Comparison of ENCODE assay signal across 8 mouse cellular contexts in genomic region chr2:37430593-37431464, GRCm38 (mm10). TPM values are rescaled to one million over a fixed set of nuclear protein-coding genes. Genes with fewer than 3 reads are reported as not detected.
DNase-seq lines count a peak whose midpoint lies in the region; ATAC-seq lines count a peak whose summit lies in the region.

No protein-coding gene starts in this region.

- H3K36me3 ChIP-seq in embryonic facial prominence, embryonic 12.5 days, result peaks cover 17% of the 10 kb centered on the region
- peaks cover 31% of the 10 kb centered on the region for H3K36me3 ChIP-seq in limb, embryonic 10.5 days
- H3K36me3 ChIP-seq in midbrain, embryonic 12.5 days, result peaks cover 19% of the 10 kb centered on the region

- H3K27ac ChIP-seq in embryonic facial prominence, embryonic 12.5 days, result peak overlapping the region; percentile 93
- H3K27ac ChIP-seq in limb, embryonic 10.5 days, result peak overlapping the region; percentile 96
- peak overlapping the region; percentile 99 for H3K27ac ChIP-seq in midbrain, embryonic 12.5 days (replicated peaks)

- H3K4me1 ChIP-seq in embryonic facial prominence, embryonic 12.5 days, result peaks cover 13% of the 10 kb centered on the region
- peaks cover 12% of the 10 kb centered on the region for H3K4me1 ChIP-seq in limb, embryonic 10.5 days
- peaks cover 15% of the 10 kb centered on the region for H3K4me1 ChIP-seq in midbrain, embryonic 12.5 days

- ATAC-seq in embryonic facial prominence, embryonic 12.5 days (ENCODE audit: insufficient number of reproducible peaks, insufficient read depth, low FRiP score, low TSS enrichment), result peak; percentile 94
- ATAC-seq in midbrain, embryonic 12.5 days (ENCODE audit: low FRiP score, low read depth), result peak; percentile 95

- H3K4me3 ChIP-seq in embryonic facial prominence, embryonic 12.5 days, result peak overlapping the region; percentile 85
- peak overlapping the region; percentile 89 for H3K4me3 ChIP-seq in limb, embryonic 10.5 days
- peak overlapping the region; percentile 71 for H3K4me3 ChIP-seq in midbrain, embryonic 12.5 days

- no peaks in the 10 kb centered on the region for H3K9me3 ChIP-seq in embryonic facial prominence, embryonic 12.5 days
- no peaks in the 10 kb centered on the region for H3K9me3 ChIP-seq in limb, embryonic 10.5 days (replicated peaks)
- no peaks in the 10 kb centered on the region for H3K9me3 ChIP-seq in midbrain, embryonic 12.5 days

- peak overlapping the region; percentile 82 for H3K4me2 ChIP-seq in embryonic facial prominence, embryonic 12.5 days (replicated peaks)
- peak overlapping the region; percentile 85 for H3K4me2 ChIP-seq in midbrain, embryonic 12.5 days (replicated peaks)

- H3K27me3 ChIP-seq in embryonic facial prominence, embryonic 12.5 days, result no peaks in the 10 kb centered on the region
- H3K27me3 ChIP-seq in limb, embryonic 10.5 days (ENCODE audit: low read depth, poor library complexity, severe bottlenecking), result no peaks in the 10 kb centered on the region
- no peaks in the 10 kb centered on the region for H3K27me3 ChIP-seq in midbrain, embryonic 12.5 days

- peak overlapping the region; percentile 81 for H3K9ac ChIP-seq in embryonic facial prominence, embryonic 12.5 days
- H3K9ac ChIP-seq in midbrain, embryonic 12.5 days (replicated peaks), result peak overlapping the region; percentile 75

- DNase-seq in 3134 (ENCODE audit: extremely low read depth, insufficient read length, low spot score), result peak; percentile 86
- peak; percentile 87 to 89 for DNase-seq in adrenal gland, postnatal 36 days
- peak; percentile 98 for DNase-seq in heart, adult 11 months
- peak; percentile 83 for DNase-seq in kidney, adult 18-20 months
- DNase-seq in limb, embryonic 10.5 days (ENCODE audit: low spot score), result peak; percentile 83
- DNase-seq in skeletal muscle tissue, adult 2 months (ENCODE audit: low read depth, low spot score), result peak; percentile 80

- under 1% methylated on average over 38 of the region's 38 CpGs for WGBS in embryonic facial prominence, embryonic 12.5 days
- under 1% methylated on average over 38 of the region's 38 CpGs for WGBS in limb, embryonic 10.5 days
- under 1% methylated on average over 38 of the region's 38 CpGs for WGBS in midbrain, embryonic 12.5 days

RNA-seq across cellular contexts. Expression of gene Rc3h2, which starts 8.1 kb away (rescaled TPM):
- 10 to 100 TPM; 43.6 to 45.8 TPM for total RNA-seq in adrenal gland, postnatal 36 days (2021)
- 22.9 and 23.1 TPM in 2 replicates for polyA plus RNA-seq in embryonic facial prominence, embryonic 12.5 days (2016; fragmentation: Nextera tagmentation; extraction: Ambion mirVana)
- polyA plus RNA-seq in limb, embryonic 10.5 days (2016; fragmentation: Nextera tagmentation; extraction: Ambion mirVana), result 15.1 and 18.6 TPM in 2 replicates
- polyA plus RNA-seq in midbrain, embryonic 12.5 days (2016; fragmentation: Nextera tagmentation; extraction: Ambion mirVana), result 33.4 and 39.7 TPM in 2 replicates

RNA-seq across cellular contexts. Expression of gene Zbtb26, which starts 12.1 kb away (rescaled TPM):
- total RNA-seq in adrenal gland, postnatal 36 days (2021), result 1 to 10 TPM; 8.4 to 8.7 TPM
- polyA plus RNA-seq in embryonic facial prominence, embryonic 12.5 days (2016; fragmentation: Nextera tagmentation; extraction: Ambion mirVana), result 10.5 and 12.4 TPM in 2 replicates
- 9.2 and 12.0 TPM in 2 replicates for polyA plus RNA-seq in limb, embryonic 10.5 days (2016; fragmentation: Nextera tagmentation; extraction: Ambion mirVana)
- polyA plus RNA-seq in midbrain, embryonic 12.5 days (2016; fragmentation: Nextera tagmentation; extraction: Ambion mirVana), result 13.6 and 14.0 TPM in 2 replicates

RNA-seq across cellular contexts. Expression of gene Zbtb6, which starts 12.1 kb away (rescaled TPM):
- 10 to 100 TPM; 14.0 to 14.1 TPM for total RNA-seq in adrenal gland, postnatal 36 days (2021)
- 8.1 and 8.7 TPM in 2 replicates for polyA plus RNA-seq in embryonic facial prominence, embryonic 12.5 days (2016; fragmentation: Nextera tagmentation; extraction: Ambion mirVana)
- 3.6 and 5.6 TPM in 2 replicates for polyA plus RNA-seq in limb, embryonic 10.5 days (2016; fragmentation: Nextera tagmentation; extraction: Ambion mirVana)
- polyA plus RNA-seq in midbrain, embryonic 12.5 days (2016; fragmentation: Nextera tagmentation; extraction: Ambion mirVana), result 11.9 and 12.4 TPM in 2 replicates

RNA-seq across cellular contexts. Expression of gene Rabgap1, which starts 12.2 kb away (rescaled TPM):
- 10 to 100 TPM; 52.9 to 67.4 TPM for total RNA-seq in adrenal gland, postnatal 36 days (2021)
- 63.2 and 65.1 TPM in 2 replicates for polyA plus RNA-seq in embryonic facial prominence, embryonic 12.5 days (2016; fragmentation: Nextera tagmentation; extraction: Ambion mirVana)
- 37.6 and 46.9 TPM in 2 replicates for polyA plus RNA-seq in limb, embryonic 10.5 days (2016; fragmentation: Nextera tagmentation; extraction: Ambion mirVana)
- polyA plus RNA-seq in midbrain, embryonic 12.5 days (2016; fragmentation: Nextera tagmentation; extraction: Ambion mirVana), result 65.5 and 70.5 TPM in 2 replicates

Comparison
In these comparisons a context has a peak if more than half of its experiments do, and no peak if none do; other contexts are left out.
1. Peak in every context shown above with its lines: DNase-seq, ATAC-seq, H3K4me3 ChIP-seq and H3K27ac ChIP-seq.